Mouse (Mus musculus): ENCODE data around the gene Rmdn2.

DNA sequence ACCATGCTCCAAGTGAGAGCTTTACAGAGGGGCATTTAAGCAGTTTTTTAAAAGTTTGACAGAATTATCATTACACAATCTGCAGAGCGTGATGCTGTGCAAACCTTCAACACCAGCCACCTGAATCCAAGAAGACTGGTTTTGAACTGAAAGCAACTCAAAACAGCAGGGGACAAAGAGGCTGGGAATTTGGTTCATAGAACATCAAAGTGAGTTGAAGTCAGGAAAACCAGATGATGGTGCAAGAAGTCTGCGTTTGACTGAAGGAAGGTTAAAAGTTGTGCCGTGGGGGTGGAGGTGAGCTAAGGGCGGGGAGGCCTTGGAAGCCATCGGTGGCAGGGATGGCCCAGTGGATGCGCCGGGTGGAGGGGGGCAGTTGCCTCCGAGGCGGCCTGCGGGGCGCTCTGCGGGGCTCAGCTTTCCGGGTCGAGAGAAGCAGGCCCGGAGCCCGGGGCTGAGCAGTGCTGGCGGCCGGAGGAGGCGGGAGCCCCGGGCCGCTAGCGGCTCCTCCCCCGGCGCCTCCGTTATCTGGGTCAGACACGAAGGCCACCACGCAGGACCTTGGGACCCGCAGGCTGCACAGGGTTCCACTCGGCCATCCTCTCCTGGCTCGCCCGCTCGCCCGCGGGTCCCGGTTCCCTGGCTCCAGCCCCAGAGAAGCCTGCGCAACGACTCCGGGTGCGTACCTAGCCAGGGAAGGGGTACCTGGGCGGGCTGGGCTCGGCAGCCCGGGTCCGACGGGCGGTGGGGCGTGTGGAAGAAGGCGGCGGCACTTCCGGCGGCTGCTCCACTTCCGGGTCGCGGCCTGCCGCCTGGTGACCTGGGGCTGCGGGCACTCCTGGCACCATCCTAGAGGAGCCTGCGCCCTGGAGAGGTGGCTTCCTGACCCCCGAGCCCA, 3.3 kb downstream of the Rmdn2 start:
- TF ChIP-seq MAX (IDR thresholded peaks at IDR 0.05), result no peak
- TF ChIP-seq CTCF (IDR thresholded peaks at IDR 0.05; ENCODE audit: control insufficient read depth, insufficient read depth, insufficient read length), result no peak
- TF ChIP-seq USF1 (IDR thresholded peaks at IDR 0.05; ENCODE audit: low read depth), result no peak
- no peak for TF ChIP-seq FOSL1 (IDR thresholded peaks at IDR 0.05; ENCODE audit: insufficient read depth, low read length, poor library complexity, severe bottlenecking)
- no peak for TF ChIP-seq MYOG (IDR thresholded peaks at IDR 0.05; ENCODE audit: control insufficient read depth, extremely low read depth, insufficient read length)
- no peak for TF ChIP-seq CEBPB (IDR thresholded peaks at IDR 0.05; ENCODE audit: low read depth)
- no peak for TF ChIP-seq MYOD1 (IDR thresholded peaks at IDR 0.05; ENCODE audit: control insufficient read depth, insufficient read length, low read depth)
